Mouse (Mus musculus): ENCODE data around the gene Rubcn. TPM values are rescaled to one million over a fixed set of nuclear protein-coding genes. Genes with fewer than 3 reads are reported as not detected.

Rubcn gene
- polyA plus RNA-seq, 1 experiment from 2014 or later: 21.0 TPM

DNA sequence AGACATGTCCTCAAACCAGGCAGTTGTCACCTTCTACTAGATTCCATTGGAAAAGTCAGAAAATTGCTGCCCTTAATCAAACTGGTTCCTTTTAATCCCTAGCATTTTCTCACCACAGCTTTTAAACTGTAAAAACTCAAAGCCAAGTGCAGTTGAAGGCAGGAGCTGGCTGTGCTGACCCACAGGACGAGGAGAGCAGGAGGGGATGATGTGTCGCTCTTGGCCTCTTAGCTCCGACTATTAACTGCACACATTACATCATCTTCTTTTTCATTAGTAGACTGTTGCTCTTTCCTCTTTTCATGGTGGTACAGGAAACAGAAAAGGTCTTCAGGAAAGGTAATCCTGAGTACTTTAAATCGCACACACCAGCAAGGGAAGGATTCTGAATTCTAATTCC is 19.2 kb downstream of the Rubcn start:
- WGBS: 42% methylated on average over 4 of the region's 4 CpGs
- ATAC-seq (ENCODE audit: low read depth): no peak
- Histone ChIP-seq H3K36me3 (ENCODE audit: control insufficient read depth, insufficient read depth, low read length) (0 out of 2 replicates have a peak, but pooled peaks cover 3% of the 10 kb centered on the region), H3K4me1 (replicated peaks; ENCODE audit: control insufficient read depth, insufficient read depth, low read length) (peaks cover 7% of the 10 kb centered on the region; the same call in 1 of the 2 replicates), H3K4me3 (ENCODE audit: low read length) (no peak overlapping the region), H3K9me3 (ENCODE audit: control insufficient read depth, low read length) (no peaks in the 10 kb centered on the region), H3K9ac (ENCODE audit: low read length) (no peak overlapping the region), H3K27ac (ENCODE audit: low read length) (peak overlapping the region; percentile 58; the same call in 1 of the 2 replicates), H3K27me3 (ENCODE audit: control insufficient read depth, insufficient read depth, low read depth, low read length) (no peaks in the 10 kb centered on the region), H3K4me2 (ENCODE audit: low read depth, low read length) (no peak overlapping the region)

DNA sequence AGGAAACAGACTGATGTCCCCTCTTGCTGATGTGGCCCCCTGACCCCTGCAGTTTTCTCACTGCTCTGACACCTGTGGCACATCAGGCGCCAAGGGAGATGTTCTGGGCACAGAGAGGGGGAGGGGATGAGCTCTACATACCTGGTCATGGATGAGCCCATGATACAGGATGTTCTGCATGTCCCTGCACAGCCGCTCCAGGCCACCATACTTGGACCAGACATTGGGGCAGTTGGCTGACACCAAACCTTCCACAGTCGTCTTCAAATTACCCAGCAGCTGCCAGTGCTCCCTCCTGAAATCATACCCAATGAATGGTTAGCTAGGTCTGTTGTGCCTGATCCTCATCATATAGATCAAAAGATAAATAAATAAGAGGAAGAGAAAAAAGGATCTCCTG is 20.8 kb downstream of the Rubcn start:
- Histone ChIP-seq H3K4me2 (ENCODE audit: low read depth, low read length) (no peak overlapping the region), H3K4me1 (replicated peaks; ENCODE audit: control insufficient read depth, insufficient read depth, low read length) (peaks cover 7% of the 10 kb centered on the region; the same call in 1 of the 2 replicates), H3K9me3 (ENCODE audit: control insufficient read depth, low read length) (no peaks in the 10 kb centered on the region), H3K9ac (ENCODE audit: low read length) (no peak overlapping the region), H3K4me3 (ENCODE audit: low read length) (no peak overlapping the region), H3K27ac (ENCODE audit: low read length) (no peak overlapping the region), H3K27me3 (ENCODE audit: control insufficient read depth, insufficient read depth, low read depth, low read length) (no peaks in the 10 kb centered on the region), H3K36me3 (ENCODE audit: control insufficient read depth, insufficient read depth, low read length) (0 out of 2 replicates have a peak, but pooled peaks cover 3% of the 10 kb centered on the region)
- no peak for ATAC-seq (ENCODE audit: low read depth)
- WGBS: 74% methylated on average over 3 of the region's 3 CpGs

DNA sequence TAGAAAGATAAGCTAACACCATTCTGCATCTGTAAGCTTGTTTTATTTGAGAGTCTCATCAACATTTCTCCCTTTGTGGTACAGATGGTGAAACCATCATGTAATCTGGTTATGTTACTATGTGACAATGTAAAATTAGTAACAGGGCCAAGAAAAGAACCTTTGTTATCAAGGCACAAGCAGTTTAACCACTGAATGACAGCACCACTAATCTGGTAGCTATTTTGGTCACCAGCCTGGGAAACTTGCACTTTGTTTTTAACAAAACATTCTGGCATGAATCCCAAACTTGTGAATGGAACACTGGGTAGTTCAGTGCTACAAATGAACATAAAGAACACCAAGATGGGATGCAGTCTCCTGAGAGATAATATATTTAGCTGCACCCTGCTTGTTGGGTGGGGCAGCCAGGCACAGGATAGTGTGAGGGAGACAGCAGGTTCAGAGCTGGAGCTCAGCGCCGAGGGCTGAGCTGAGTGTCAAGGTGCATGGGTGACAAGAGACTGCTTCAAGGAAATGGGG is 23.5 kb downstream of the Rubcn start:
- H3K9ac ChIP-seq (ENCODE audit: low read length): no peak overlapping the region
- peak; percentile 20; the same call in 1 of the 2 replicates for ATAC-seq (ENCODE audit: low read depth)
- H3K4me1 ChIP-seq (replicated peaks; ENCODE audit: control insufficient read depth, insufficient read depth, low read length): peaks cover 7% of the 10 kb centered on the region; the same call in 1 of the 2 replicates
- H3K27me3 ChIP-seq (ENCODE audit: control insufficient read depth, insufficient read depth, low read depth, low read length): no peaks in the 10 kb centered on the region
- no peaks in the 10 kb centered on the region for H3K9me3 ChIP-seq (ENCODE audit: control insufficient read depth, low read length)
- H3K4me2 ChIP-seq (ENCODE audit: low read depth, low read length): no peak overlapping the region
- peaks cover 7% of the 10 kb centered on the region; the same call in 1 of the 2 replicates for H3K36me3 ChIP-seq (ENCODE audit: control insufficient read depth, insufficient read depth, low read length)
- 67% methylated on average over 2 of the region's 2 CpGs for WGBS
- peak overlapping the region; percentile 66 for H3K27ac ChIP-seq (ENCODE audit: low read length)
- no peak overlapping the region for H3K4me3 ChIP-seq (ENCODE audit: low read length)

DNA sequence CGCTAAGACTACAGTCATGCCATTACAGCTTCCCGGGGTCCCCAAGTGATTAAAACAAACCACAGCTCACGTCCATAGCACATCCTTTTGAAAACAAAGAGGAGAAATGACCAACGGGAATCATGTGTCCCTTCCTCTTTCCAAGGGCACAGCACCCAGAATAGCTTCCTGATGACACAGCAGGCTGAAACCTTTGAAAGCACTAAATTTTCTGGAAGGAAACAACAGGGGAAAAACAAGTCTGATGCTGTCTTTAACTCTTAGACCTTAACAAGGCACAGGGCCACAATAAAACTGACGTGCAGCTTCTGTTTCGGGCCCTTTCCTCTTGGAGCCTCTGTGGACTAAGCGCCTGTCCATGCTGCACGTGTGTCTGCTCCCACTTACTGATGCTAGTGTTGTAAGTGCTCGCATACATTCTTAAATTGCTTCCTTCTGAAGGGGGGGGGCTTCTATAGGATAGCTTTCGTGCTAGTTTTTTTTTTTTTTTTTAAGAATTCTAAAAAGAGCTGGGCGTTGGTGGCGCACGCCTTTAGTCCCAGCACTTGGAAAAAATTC is 24.0 kb downstream of the Rubcn start:
- no peak overlapping the region for H3K9ac ChIP-seq (ENCODE audit: low read length)
- no peak overlapping the region for H3K4me3 ChIP-seq (ENCODE audit: low read length)
- peak overlapping the region; percentile 66 for H3K27ac ChIP-seq (ENCODE audit: low read length)
- H3K27me3 ChIP-seq (ENCODE audit: control insufficient read depth, insufficient read depth, low read depth, low read length): no peaks in the 10 kb centered on the region
- H3K36me3 ChIP-seq (ENCODE audit: control insufficient read depth, insufficient read depth, low read length): peaks cover 7% of the 10 kb centered on the region; the same call in 1 of the 2 replicates
- H3K4me1 ChIP-seq (replicated peaks; ENCODE audit: control insufficient read depth, insufficient read depth, low read length): peaks cover 6% of the 10 kb centered on the region; the same call in 1 of the 2 replicates
- 0 out of 2 replicates have a peak, but pooled peaks have one; percentile 20 for ATAC-seq (ENCODE audit: low read depth)
- no peak overlapping the region for H3K4me2 ChIP-seq (ENCODE audit: low read depth, low read length)
- 63% methylated on average over 13 of the region's 13 CpGs for WGBS
- H3K9me3 ChIP-seq (ENCODE audit: control insufficient read depth, low read length): no peaks in the 10 kb centered on the region

DNA sequence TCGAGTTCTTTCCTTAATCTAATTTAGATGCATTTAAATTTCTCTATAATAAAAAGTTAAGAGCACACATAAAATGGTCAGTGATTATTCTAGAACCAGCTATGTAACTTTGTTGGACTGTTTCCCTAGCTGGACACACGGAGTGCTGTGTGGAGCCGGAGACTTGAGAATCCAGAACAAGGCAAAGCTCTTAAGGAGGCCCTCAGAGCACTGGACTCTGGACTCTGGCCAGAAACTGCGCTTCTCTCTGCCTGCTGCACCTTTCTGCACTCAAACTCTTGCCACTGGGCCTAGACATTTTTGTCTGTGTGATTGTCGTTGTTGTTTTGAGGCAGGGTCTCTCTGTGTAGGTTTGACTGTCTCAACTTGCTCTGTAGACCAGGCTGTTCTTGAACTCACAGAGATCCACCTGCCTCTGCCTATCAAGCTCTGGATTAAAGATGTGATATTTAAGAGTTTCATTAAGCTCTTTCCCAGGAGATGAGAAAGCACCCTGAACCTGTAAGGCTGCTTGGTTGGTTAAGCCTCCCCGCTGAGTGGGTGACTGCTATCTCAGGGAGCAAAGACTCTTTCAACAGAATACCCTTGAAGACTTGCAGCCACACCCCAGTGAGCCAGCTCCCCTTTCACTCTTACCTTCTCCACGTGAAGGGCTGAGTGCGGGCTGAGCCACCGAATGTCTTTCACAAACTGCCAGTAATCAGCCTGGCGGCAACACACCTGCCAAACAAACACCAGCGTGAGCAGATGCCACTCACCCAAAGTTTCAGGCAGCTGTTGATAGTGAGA is 28.3 kb downstream of the Rubcn start:
- no peak overlapping the region for H3K4me3 ChIP-seq (ENCODE audit: low read length)
- no peaks in the 10 kb centered on the region for H3K9me3 ChIP-seq (ENCODE audit: control insufficient read depth, low read length)
- no peak overlapping the region for H3K9ac ChIP-seq (ENCODE audit: low read length)
- no peaks in the 10 kb centered on the region for H3K27me3 ChIP-seq (ENCODE audit: control insufficient read depth, insufficient read depth, low read depth, low read length)
- 80% methylated on average over 11 of the region's 11 CpGs for WGBS
- H3K4me1 ChIP-seq (replicated peaks; ENCODE audit: control insufficient read depth, insufficient read depth, low read length): peaks cover under 1% of the 10 kb centered on the region; the same call in 1 of the 2 replicates
- peaks cover 19% of the 10 kb centered on the region for H3K36me3 ChIP-seq (ENCODE audit: control insufficient read depth, insufficient read depth, low read length)
- no peak for ATAC-seq (ENCODE audit: low read depth)
- no peak overlapping the region for H3K4me2 ChIP-seq (ENCODE audit: low read depth, low read length)
- H3K27ac ChIP-seq (ENCODE audit: low read length): no peak overlapping the region

DNA sequence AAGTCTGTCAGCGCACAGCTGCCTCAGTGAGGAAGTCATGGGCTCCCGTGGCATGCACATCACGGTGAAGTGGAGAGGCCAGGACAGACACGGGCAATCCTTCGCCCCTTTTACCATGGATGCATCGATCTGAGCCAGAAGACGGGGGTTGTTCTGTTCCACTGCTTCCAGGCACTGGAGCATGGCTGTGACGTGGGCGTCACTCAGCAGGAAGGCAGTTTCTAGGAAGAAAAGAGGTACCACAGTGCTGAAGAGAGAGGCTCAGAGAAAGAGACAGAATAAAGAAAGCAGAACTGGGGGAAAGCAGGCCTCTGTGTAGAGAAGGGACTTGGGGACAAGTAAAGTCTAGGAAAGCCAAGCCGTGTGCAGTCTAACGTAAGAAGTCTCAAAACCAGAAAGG is 30.5 kb downstream of the Rubcn start:
- Histone ChIP-seq H3K27me3 (ENCODE audit: control insufficient read depth, insufficient read depth, low read depth, low read length) (no peaks in the 10 kb centered on the region), H3K4me2 (ENCODE audit: low read depth, low read length) (no peak overlapping the region), H3K4me3 (ENCODE audit: low read length) (no peak overlapping the region), H3K27ac (ENCODE audit: low read length) (no peak overlapping the region), H3K9me3 (ENCODE audit: control insufficient read depth, low read length) (no peaks in the 10 kb centered on the region), H3K9ac (ENCODE audit: low read length) (no peak overlapping the region), H3K4me1 (replicated peaks; ENCODE audit: control insufficient read depth, insufficient read depth, low read length) (no peaks in the 10 kb centered on the region), H3K36me3 (ENCODE audit: control insufficient read depth, insufficient read depth, low read length) (peaks cover 29% of the 10 kb centered on the region)
- no peak for ATAC-seq (ENCODE audit: low read depth)
- 95% methylated on average over 11 of the region's 11 CpGs for WGBS

DNA sequence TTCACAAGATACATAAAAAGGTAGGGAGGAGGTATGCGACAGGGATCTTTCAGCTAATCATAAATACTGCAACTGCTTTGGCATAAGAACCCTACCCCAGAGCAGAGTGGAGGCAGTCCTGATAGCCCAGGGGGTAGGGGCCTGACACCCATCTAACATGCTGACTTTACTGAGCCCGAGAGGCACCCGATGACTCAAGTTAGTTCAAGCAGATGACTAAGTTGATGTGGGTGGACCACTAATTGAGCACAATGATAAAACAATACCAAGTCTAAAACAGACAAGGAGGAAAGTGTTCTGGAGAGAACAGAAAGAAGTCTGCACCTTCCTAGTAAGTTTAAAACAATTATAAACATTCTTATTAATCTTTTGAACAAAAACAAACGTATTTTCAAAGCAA is 46.1 kb downstream of the Rubcn start:
- H3K27me3 ChIP-seq (ENCODE audit: control insufficient read depth, insufficient read depth, low read depth, low read length): no peaks in the 10 kb centered on the region
- H3K36me3 ChIP-seq (ENCODE audit: control insufficient read depth, insufficient read depth, low read length): peaks cover 12% of the 10 kb centered on the region
- ATAC-seq (ENCODE audit: low read depth): no peak
- 82% methylated on average over 4 of the region's 4 CpGs for WGBS
- H3K27ac ChIP-seq (ENCODE audit: low read length): no peak overlapping the region
- no peaks in the 10 kb centered on the region for H3K4me1 ChIP-seq (replicated peaks; ENCODE audit: control insufficient read depth, insufficient read depth, low read length)
- no peak overlapping the region for H3K4me2 ChIP-seq (ENCODE audit: low read depth, low read length)
- H3K4me3 ChIP-seq (ENCODE audit: low read length): no peak overlapping the region
- no peaks in the 10 kb centered on the region for H3K9me3 ChIP-seq (ENCODE audit: control insufficient read depth, low read length)
- H3K9ac ChIP-seq (ENCODE audit: low read length): no peak overlapping the region

DNA sequence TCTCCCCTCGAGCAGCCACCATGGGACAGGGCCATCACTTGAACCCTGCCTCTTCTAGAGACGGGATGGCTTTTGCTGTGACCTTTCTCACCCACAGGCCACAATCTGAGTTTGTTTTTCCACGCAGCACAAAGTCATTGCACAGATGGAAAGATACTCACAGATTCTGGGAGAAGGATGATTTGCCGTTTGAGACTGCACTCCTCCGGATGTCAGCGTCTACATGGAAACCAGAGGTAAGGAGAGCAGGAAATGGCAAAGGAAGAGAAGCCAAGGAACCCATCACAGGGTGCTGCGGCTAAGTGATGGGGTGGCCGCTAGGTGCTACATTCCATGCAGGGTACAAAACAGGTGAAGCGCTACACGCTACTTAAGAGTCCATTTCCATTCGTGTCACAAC is 48.5 kb downstream of the Rubcn start:
- no peak overlapping the region for H3K27ac ChIP-seq (ENCODE audit: low read length)
- ATAC-seq (ENCODE audit: low read depth): no peak
- H3K4me1 ChIP-seq (replicated peaks; ENCODE audit: control insufficient read depth, insufficient read depth, low read length): no peaks in the 10 kb centered on the region
- no peak overlapping the region for H3K4me2 ChIP-seq (ENCODE audit: low read depth, low read length)
- H3K4me3 ChIP-seq (ENCODE audit: low read length): no peak overlapping the region
- 81% methylated on average over 11 of the region's 11 CpGs for WGBS
- H3K27me3 ChIP-seq (ENCODE audit: control insufficient read depth, insufficient read depth, low read depth, low read length): no peaks in the 10 kb centered on the region
- H3K9me3 ChIP-seq (ENCODE audit: control insufficient read depth, low read length): no peaks in the 10 kb centered on the region
- H3K36me3 ChIP-seq (ENCODE audit: control insufficient read depth, insufficient read depth, low read length): peaks cover 19% of the 10 kb centered on the region
- H3K9ac ChIP-seq (ENCODE audit: low read length): no peak overlapping the region

DNA sequence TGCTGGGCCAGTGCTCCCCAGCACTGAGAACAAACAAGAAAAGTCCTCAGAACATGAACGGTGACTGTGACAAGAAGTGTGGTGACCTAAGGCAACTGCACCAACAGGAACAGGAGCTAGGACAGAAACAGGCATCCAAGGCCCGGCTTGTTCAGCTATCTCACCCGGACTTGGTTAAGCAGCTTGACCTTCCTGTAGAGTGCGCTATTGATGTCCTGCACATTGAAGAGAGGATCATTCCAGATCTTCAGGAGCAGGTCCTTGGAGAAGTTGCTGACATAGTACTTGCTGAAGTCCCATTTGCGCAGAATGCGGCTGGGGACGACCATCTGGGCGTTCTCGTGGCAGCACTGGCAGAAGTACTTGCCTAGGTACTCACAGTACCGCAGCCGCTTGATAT is 51.0 kb downstream of the Rubcn start:
- Histone ChIP-seq H3K4me2 (ENCODE audit: low read depth, low read length) (no peak overlapping the region), H3K36me3 (ENCODE audit: control insufficient read depth, insufficient read depth, low read length) (peaks cover 25% of the 10 kb centered on the region), H3K9me3 (ENCODE audit: control insufficient read depth, low read length) (no peaks in the 10 kb centered on the region), H3K9ac (ENCODE audit: low read length) (no peak overlapping the region), H3K27ac (ENCODE audit: low read length) (no peak overlapping the region), H3K27me3 (ENCODE audit: control insufficient read depth, insufficient read depth, low read depth, low read length) (no peaks in the 10 kb centered on the region), H3K4me1 (replicated peaks; ENCODE audit: control insufficient read depth, insufficient read depth, low read length) (peaks cover 6% of the 10 kb centered on the region; the same call in 1 of the 2 replicates), H3K4me3 (ENCODE audit: low read length) (no peak overlapping the region)
- no peak for ATAC-seq (ENCODE audit: low read depth)
- 88% methylated on average over 11 of the region's 11 CpGs for WGBS
